Mouse (Mus musculus) liver, postnatal 0 days (tissue): ENCODE measurements at regions not wholly inside any gene's neighbourhood (a gene's known extent, or its start where the extent isn't known, plus 50 kb on each side); places are given as distances from the start of the nearest gene placed in this dataset.

ENCODE experiments used
- CTCF ChIP-seq: sonication (generic); IDR thresholded peaks from 2 replicates; pipeline ENCODE4 v1.5.1; 2016; ENCODE audit warnings: antibody characterized with exemption, low read depth
- EP300 ChIP-seq: IDR thresholded peaks from 2 replicates; pipeline ENCODE4 v1.6.1; 2016; ENCODE audit warnings: antibody characterized with exemption, low read depth, mild to moderate bottlenecking

GRCm38 (mm10) chrX:163205260-163205659 lies 240.9 kb upstream of the S100g start:
- TF ChIP-seq EP300, result no peak
- TF ChIP-seq CTCF, result no peak
